Mouse (Mus musculus): Measurements from ENCODE around the gene Prss12. TPM values are rescaled to one million over a fixed set of nuclear protein-coding genes. Genes with fewer than 3 reads are reported as not detected.
"Not testable (repeated sequence)": the region's sequence is repeated elsewhere in the genome, so short reads cannot be mapped to it uniquely, and the experiment has no call there.

Prss12 gene
- total RNA-seq, 2 experiments from 2014 or later: 3.5 to 3.6 TPM

DNA sequence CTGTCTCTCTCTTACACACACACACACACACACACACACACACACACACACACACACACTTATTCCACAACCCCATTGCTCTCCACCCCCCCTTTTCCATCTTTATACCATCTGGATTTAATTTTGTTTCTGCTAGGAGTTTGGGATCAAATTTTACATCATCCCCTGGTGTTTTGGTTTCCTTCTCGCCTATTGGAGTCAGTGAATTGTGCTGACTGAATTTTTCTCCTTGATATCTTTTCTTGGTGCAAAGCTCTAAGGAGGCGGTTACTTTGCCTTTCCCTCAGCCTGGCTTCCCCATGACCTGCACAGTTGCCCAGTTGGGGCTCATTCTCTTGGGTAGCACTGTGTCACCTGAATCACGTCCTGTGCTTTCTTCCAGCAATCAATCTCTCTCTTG is 30.1 kb downstream of the Prss12 start:
- no peak for DNase-seq

DNA sequence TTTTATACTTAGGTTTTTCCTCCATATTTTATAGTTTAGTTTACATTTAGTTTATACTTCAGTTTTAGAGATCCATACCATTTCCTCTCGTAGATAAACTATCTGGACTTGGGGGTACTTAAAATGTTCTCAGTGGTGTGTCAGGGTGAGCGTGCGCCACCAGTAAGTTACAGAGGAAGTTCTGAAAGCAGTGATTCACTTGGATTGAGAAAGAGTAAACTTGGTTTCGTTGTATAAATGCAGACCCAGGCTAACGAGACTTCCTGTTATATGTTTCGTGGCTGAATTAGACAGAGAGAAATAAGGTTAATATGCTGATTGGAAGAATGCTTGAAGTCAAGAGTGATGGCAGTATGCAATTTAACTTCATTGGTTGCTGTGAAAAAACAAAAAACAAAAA is 34.6 kb downstream of the Prss12 start:
- no peak for DNase-seq

DNA sequence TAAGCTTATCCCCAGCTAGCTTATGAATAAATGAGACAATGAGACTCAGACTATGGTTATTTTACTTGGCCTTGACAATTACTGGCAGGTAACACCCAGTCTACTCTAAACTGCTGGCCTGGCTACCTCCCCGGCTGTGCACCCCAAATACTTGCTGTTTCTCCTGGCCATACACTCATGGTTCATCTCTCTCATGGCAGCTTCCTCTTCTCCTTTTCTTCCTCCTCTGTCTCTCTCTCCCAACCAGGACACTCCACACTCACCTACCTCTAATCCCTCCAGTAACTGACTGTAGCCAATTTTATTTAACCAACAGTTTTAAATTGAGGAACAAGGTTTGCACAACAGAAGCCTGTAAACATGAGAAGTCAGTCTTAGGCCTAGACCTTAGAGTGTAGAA is 45.1 kb downstream of the Prss12 start:
- DNase-seq: no peak

DNA sequence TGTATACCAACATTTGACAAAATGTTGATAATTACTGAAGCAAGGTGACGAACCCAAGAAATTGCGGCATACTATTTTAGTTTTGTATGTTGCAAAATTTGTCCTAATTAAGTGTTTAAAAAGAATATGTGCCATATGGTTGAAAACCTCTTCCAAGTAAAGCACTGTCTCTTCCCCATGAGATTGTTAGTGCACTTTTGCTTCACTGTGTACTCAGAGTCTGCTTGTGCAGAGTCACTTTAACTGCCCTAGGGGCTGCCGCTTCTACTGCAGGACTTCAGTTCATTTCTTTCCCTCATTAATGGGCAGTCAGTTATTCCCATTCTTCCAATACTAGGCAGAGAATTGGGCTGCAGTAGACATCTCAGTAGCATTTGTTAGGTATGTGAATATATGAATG is 46.5 kb downstream of the Prss12 start:
- no peak for DNase-seq

DNA sequence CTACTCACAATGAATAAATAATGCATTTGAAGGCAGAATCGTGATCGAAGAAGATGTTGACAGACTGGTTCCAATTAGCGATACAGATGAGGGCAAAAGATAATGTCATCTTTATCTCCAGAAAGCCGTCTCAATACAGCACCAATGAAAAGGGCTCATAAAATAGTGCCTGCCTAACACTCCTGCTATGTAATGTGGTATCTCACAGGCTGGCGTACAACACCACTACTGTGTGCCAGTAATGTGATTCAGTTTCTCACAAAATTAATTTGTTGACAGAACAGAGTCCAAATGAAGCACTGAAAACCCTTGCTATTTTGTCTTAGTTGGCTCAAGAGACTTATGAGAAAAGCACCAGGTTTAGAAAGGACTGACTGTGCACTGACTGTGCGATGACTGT is 48.4 kb downstream of the Prss12 start:
- DNase-seq: no peak

GRCm38 (mm10) chr3:123498787-123499186 is 52.1 kb downstream of the Prss12 start:
- no peak for DNase-seq

- not testable (repeated sequence) for DNase-seq
Measured at GRCm38 (mm10) chr3:123501798-123502197, 55.1 kb downstream of the Prss12 start.

DNA sequence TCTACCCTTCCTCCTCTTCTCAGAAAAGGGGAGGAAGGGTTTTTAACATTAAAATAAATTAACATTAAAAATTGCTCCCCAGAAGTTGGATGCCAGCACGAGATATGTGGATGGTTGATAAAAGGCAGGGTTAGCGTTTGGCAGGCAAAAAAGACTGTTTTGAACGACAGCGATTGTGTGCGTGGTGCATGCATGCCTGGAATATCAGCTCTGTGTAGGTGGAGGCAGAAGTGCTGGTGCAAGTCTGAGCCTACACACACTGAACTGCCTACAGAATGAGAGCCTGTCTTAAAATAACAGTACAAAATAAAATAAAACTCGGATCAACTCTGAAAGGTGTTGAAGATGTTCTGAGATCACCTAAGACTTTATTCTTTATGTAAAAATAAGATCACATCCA is 57.2 kb downstream of the Prss12 start:
- DNase-seq: no peak

DNA sequence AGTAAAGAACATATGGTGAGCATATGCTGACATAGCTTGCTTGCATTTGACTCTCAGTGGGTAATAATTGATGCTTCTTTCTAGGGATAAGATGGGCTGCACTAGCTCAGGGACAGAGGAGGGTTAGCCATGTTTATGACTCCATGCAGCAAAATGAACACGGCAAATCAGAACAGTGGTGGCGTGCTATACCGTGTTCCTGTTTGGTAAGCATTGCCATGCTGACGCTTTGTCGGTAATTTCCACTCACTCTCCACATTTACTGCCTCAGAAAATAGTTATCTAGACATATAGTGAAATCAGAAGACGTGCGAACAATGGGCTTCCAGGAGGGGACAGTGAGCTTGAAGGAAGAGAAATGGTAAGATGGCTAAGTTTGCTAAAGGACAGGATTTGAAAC is 58.1 kb downstream of the Prss12 start:
- no peak for DNase-seq

- DNase-seq: peak; percentile 20
Measured at GRCm38 (mm10) chr3:123505778-123506667, 59.3 kb downstream of the Prss12 start.

GRCm38 (mm10) chr3:123506699-123507662 is 60.3 kb downstream of the Prss12 start:
- no peak for DNase-seq

DNA sequence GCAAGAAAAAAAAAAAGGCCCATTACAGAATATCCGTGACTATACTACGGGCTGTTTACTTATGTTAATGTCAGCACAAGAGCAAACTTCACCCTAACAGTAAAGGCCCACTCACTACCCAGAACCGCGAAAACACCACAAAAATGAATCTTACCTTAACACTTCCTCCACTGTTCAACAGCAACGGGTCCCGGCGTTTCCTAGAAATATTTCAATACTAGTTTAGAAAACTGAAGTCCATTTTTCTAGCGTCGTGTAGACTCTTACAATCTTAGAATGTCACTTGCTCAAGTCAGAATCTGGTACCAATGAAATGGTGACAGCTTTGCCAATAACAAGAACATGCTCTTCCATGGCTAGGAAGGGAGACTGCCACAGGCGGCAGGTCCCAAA is 60.9 kb downstream of the Prss12 start:
- no peak for DNase-seq

DNA sequence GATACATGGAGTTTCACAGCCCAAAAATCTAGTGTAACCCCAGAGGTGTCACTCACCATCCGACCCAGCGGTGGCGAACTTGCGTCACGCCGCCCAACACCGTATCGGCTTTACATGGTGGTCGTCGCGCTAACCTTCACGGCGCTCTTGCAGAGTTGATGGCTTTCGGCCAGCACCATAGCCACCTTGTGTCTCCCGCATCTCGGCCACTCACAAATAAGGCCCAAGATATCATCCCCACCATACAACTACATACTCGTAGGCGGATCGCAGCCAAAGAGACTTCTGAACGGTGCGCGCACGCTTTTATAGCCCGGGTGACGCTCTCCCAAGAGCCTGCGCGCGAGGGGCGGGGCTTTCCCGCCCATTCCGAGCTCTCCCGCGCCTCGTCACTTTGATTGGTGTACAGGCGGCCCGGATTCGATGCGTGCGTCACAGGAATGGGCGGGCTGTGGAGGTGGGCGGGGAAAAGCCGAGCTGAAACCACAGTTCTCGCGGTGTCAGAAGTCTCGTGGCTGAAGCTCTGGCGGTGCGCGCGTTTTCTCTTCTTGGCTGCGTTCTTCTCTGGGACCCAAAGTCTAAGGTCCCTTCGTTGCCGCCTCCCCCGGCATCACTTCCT is 61.5 kb downstream of the Prss12 start:
- DNase-seq: peak; percentile 99

DNA sequence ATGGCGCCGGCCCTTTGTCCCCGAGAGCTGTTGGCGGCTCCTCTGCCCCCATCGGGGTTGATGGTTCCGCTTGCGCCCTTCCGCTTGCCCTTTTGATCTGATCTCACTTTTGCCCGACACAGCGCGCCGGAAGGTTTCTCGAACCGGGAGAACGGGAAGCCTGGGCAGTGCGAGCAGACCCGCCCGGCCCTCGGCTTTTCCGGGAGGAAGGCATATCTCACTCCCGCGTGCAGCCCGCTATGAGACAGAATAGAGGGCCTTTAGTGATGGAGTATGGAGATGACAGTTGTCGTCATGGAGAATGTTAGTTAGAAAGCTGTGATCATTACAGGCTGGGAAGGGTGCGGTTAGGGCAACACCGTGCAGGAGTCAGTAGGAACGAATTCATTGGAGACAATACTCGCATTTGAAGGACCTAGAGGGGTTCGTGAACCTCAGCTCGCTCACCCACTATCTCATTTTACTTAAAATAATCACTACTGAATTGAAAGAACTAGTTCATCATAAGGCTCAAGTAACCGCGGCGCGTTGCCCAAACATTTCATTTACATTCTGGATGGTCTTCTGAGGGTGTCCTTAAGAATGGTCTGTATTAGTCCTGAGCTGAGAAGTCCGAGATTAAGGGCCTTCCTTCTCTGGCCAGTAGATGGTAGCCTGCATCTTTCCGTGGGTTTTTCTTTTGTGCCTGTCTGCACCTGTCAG is 62.1 kb downstream of the Prss12 start:
- no peak for DNase-seq

- DNase-seq: no peak
Measured at GRCm38 (mm10) chr3:123511818-123512217, 65.1 kb downstream of the Prss12 start.

GRCm38 (mm10) chr3:123514886-123515285 is 68.2 kb downstream of the Prss12 start:
- no peak for DNase-seq

DNA sequence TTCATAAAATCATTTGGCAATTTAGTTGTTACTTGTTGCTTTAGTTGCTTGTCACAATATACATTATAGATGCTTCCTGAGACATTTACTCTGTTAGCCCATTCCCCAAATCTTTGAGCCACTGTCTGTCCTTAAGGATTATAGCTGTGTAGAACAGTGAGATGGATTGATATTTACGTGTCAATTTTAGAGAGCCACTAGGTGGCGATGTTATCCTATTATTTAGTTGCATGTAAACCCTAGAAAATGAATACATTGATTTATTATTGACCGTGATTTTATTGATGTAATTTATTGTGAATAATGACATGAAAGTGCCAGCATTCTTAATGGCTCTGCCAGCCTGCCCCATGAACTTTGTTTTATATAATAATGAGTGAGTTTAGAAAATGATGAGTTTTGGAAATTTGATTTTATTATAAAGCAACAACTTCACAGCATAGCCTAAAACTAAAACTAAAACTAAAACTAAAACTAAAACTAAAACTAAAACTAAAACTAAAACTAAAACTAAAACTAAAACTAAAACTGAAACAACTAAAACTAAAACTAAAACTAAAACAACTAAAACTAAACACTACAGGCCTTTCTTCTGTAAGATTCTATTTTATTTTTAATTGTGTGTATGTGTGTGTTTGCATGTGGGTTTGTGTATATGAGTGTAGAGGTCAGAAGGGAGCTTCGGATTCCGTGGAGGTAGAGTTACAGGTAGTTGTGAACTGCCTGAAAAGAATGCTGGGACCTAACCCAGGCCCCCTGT is 69.1 kb downstream of the Prss12 start:
- peak; percentile 62 for DNase-seq

DNA sequence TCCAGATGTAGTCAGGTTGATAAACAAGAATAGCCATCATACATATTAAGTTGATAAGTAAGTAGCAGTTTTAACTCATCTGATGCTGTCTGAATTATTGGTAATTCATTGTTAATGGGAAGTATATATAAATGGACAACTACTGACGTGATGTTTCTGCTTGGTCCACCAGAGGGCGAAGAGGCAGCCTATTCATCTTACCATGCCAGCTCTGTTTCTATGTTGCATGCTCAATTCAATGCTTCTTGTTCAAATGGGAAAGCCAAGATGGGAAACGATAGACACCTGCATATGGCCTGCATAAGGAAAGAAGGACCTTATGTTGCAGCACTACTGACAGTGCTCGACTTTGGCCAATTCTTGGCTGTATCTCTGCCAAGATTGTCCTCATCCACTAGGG is 70.1 kb downstream of the Prss12 start:
- DNase-seq: peak; percentile 37

DNA sequence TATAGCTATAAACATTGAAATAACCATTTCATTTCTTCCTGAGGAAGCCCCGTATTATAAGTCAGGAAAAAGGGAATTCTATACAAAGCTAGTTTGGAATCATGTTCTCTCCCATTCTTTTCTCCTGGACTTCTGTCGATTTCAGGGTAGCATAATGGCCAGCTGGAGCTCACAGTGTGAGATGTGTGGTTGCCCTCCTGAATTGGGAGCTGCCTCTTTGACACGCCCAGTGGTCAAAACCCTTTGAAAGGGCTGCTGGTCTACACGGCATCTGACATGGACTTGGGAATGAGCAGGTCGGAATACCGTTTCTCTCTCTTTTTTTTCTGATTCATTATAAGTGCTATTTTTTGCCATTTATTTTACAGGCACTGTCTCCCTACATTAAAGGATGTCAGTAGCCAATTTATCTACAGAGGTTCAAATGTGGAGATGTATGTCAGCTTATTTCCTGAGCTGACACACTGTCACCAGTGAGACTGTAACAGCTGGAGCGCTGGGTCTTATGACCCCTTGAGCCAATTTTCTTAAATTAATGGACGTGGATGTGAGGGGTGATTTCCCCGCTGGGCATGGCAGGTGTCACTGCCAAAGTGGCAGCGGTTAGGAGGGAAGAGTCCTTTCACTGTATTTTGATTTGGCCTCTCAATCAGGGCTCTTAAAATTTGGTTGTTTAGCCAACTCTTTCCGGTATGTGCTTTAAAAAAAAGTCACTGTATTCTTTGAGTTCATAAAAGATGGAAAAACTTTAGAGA is 79.8 kb downstream of the Prss12 start:
- no peak for DNase-seq

DNA sequence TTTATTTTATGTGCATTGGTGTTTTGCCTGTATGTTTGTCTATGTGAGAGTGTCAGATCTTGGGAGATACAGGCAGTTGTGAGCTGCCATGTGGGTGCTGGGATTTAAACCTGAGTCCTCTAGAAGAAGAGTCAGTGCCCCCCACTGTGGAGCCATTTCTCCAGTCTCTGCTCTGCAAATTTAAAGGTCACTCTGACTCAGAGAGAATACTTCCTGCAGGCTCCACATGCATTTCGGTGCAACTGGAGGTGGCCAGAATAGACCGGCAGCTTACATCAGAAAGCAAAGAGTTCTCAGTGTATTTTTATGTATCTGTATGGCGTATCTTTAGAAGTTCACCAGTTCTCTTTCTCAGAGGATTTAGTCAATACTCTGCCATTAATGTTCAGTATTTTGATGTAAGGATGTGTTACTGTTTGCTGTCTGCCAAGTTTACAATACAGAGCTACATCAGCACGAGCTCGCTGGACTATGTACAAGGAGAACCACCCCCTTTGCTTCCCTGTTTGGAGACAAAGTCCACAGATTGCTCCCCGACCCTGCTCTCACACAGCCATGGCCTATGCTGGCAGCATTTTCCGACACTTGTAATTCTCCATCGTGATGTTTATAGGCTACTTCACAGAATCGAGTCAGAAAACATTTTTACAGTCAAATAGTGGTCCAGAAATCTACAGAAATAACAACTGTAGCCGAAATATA is 81.2 kb downstream of the Prss12 start:
- no peak for DNase-seq
